Mouse (Mus musculus) intestine, embryonic 15.5 days (tissue): ENCODE measurements around the gene 4930432M17Rik. TPM values are rescaled to one million over a fixed set of nuclear protein-coding genes. Genes with fewer than 3 reads are reported as not detected.

Experiments
- ATAC-seq: fragments of 200-750 bp; cut with Nextera tagmentation; 2 replicates; pipeline ENCODE4 v1.8.0; 2017; ENCODE audit warnings: moderate TSS enrichment, moderate library complexity
- H3K27ac ChIP-seq: fragments of 300-500 bp; sonication (generic); 2 replicates; pipeline ENCODE4 v1.5.1; 2015; ENCODE audit warnings: mild to moderate bottlenecking, inconsistent platforms
- H3K27me3 ChIP-seq: fragments of 300-500 bp; sonication (generic); replicated peaks from 2 replicates; pipeline ENCODE4 v1.6.1; 2015; ENCODE audit warnings: inconsistent platforms
- H3K36me3 ChIP-seq: fragments of 300-500 bp; sonication (generic); 2 replicates; pipeline ENCODE4 v1.6.1; 2015; ENCODE audit warnings: inconsistent platforms
- H3K4me1 ChIP-seq: fragments of 300-500 bp; sonication (generic); replicated peaks from 2 replicates; pipeline ENCODE4 v1.6.1; 2015; ENCODE audit warnings: inconsistent platforms
- H3K4me2 ChIP-seq: fragments of 300-500 bp; sonication (generic); replicated peaks from 2 replicates; pipeline ENCODE4 v1.6.1; 2015; ENCODE audit warnings: mild to moderate bottlenecking, inconsistent platforms
- H3K4me3 ChIP-seq: fragments of 300-500 bp; sonication (generic); replicated peaks from 2 replicates; pipeline ENCODE4 v1.5.1; 2015; ENCODE audit warnings: inconsistent platforms
- H3K9ac ChIP-seq: fragments of 300-500 bp; sonication (generic); 2 replicates; pipeline ENCODE4 v1.6.1; 2015; ENCODE audit warnings: inconsistent platforms
- H3K9me3 ChIP-seq: fragments of 300-500 bp; sonication (generic); 2 replicates; pipeline ENCODE4 v1.6.1; 2016; ENCODE audit warnings: inconsistent platforms
- WGBS: fragments of 180-500 bp; shearing (Covaris S2); methylation state at CpG from one replicate; pipeline ENCODE4 v1.1.7; 2015; 5-methylcytosine and 5-hydroxymethylcytosine counted together
- polyA plus RNA-seq: library from polyadenylated mRNA; unstranded; fragments of >200 nt; fragmentation: Nextera tagmentation; extraction: Ambion mirVana; gene quantifications from 2 replicates; pipeline ENCODE4 v1.2.1, GENCODE M21; 2015

The 4930432M17Rik gene
- polyA plus RNA-seq = not detected in 2 replicates

DNA sequence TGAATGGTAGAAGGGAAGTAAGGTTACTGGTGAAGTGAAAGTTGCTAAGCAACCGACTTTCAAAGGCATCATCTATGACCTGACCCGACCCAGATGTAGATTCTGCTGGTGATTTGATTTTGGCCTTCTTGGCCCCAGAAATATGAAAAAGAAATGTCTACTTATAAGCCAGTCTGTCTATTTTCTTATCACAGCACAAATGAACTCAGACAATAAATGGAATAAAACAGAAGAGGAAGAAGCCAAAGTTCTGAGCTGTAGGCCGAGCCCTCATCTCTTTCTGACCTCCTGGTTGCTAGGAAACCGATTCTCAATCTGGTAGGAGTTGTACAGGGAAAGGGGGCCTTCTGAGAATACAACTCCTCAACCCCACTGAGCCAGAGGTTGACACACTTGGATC is at the start of gene 4930432M17Rik:
4930432M17Rik (plus strand) TSS at position 301 of the 400 bp plus-strand sequence.
- H3K4me3 ChIP-seq = no peak within 1 kb of the TSS
- H3K9me3 ChIP-seq = no peaks in the 10 kb centered on the region
- no peaks in the 10 kb centered on the region for H3K27me3 ChIP-seq
- no peak for ATAC-seq
- H3K36me3 ChIP-seq = no peaks in the 10 kb centered on the region
- 90% methylated on average over 4 of the region's 4 CpGs for WGBS
- no peak within 1 kb of the TSS for H3K4me2 ChIP-seq
- no peak within 1 kb of the TSS for H3K27ac ChIP-seq
- no peak within 1 kb of the TSS for H3K9ac ChIP-seq
- no peaks in the 10 kb centered on the region for H3K4me1 ChIP-seq

DNA sequence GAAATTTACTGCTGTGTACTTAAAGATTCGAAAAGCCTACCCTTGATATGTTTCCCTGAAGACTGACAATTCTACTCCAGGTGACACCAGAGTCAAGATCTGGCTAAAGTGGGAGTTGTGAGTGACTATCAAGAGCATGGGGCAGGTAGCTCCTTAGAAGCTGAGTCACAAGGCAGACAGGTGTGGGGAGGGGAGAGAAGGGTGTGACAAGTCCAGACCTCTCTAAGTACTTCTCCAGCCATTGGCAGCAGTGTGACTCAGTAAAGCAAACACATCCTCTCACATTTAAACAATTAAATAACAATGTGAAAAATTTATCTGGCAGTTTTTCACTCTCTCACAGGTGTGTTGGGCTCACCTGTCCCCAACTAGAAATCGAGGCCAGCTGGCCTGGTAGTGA is 44.9 kb upstream of the 4930432M17Rik start:
- H3K36me3 ChIP-seq = no peaks in the 10 kb centered on the region
- peak; percentile 71; the same call in 1 of the 2 replicates for ATAC-seq
- no peak overlapping the region for H3K27ac ChIP-seq
- H3K4me2 ChIP-seq = no peak overlapping the region
- H3K27me3 ChIP-seq = no peaks in the 10 kb centered on the region
- WGBS = 72% methylated on average over 2 of the region's 2 CpGs
- H3K4me3 ChIP-seq = no peak overlapping the region
- no peaks in the 10 kb centered on the region for H3K4me1 ChIP-seq
- H3K9ac ChIP-seq = no peak overlapping the region
- H3K9me3 ChIP-seq = no peaks in the 10 kb centered on the region

DNA sequence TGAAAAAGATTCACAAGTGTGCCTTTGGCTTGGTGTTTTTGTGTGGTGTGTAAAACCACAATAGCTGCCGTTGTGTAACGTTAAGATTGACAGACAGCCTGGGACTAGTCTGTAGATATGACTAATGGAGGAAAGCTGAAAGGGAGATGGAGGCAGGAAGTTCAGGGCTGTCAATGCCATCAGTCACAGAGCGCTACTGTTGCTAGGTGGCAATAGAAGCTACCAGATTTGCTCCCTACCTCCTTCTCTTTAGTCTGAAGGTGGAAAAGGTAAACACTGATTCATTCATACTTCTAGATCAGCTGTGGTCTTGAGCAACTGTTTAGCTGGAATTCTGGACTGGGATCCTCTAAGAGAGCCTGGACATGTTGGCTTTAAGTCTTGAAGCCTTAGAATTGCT is 44.3 kb upstream of the 4930432M17Rik start:
- Histone ChIP-seq H3K4me3 (no peak overlapping the region), H3K27ac (no peak overlapping the region), H3K9ac (no peak overlapping the region), H3K4me1 (no peaks in the 10 kb centered on the region), H3K27me3 (no peaks in the 10 kb centered on the region), H3K36me3 (no peaks in the 10 kb centered on the region), H3K9me3 (no peaks in the 10 kb centered on the region), H3K4me2 (no peak overlapping the region)
- WGBS = 77% methylated on average over 3 of the region's 3 CpGs
- 0 out of 2 replicates have a peak, but pooled peaks have one; percentile 31 for ATAC-seq

DNA sequence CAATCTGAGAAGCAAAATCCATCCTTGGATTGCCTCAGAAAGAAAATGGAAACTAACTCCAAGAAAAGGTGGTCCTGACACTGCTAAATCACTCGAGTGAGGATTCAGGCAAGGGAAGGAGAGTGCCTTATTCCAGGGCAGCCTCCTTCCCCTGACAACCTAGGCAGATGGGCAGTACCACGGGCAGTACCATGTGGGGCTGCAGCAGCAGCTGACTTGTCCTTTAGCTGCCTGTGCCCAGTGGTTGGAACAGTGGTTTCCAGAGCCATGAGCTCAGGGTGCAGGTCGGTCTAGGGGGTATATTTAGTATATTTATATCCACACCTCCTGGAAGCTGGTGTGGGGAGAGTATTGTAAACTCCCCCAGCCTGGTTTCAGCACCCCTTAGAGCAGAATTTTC is 42.3 kb upstream of the 4930432M17Rik start:
- no peak overlapping the region for H3K4me2 ChIP-seq
- H3K4me1 ChIP-seq = no peaks in the 10 kb centered on the region
- H3K4me3 ChIP-seq = no peak overlapping the region
- WGBS = 46% methylated on average over 3 of the region's 3 CpGs
- no peaks in the 10 kb centered on the region for H3K9me3 ChIP-seq
- H3K27ac ChIP-seq = no peak overlapping the region
- ATAC-seq = no peak
- no peaks in the 10 kb centered on the region for H3K36me3 ChIP-seq
- H3K9ac ChIP-seq = no peak overlapping the region
- no peaks in the 10 kb centered on the region for H3K27me3 ChIP-seq

DNA sequence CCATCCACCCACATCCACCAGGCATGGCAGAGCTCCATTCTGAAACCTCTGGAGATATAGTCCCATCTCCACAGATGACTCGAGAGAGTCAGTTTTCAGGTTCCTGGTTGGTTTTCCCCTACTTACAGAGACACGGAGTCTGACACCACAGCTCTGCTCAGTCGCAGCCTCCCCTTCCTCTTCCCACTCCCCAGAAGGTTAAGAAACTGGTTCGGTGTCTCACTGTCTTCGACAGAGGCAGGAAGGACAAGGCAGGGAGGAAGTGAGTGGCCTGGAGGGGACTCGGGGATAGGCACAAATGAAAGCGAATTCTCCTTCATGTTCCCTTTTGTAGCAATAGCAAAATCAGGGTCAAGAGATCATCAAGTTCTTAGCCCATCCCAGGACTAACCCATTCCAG is 39.9 kb upstream of the 4930432M17Rik start:
- H3K4me3 ChIP-seq = no peak overlapping the region
- ATAC-seq = no peak
- H3K4me1 ChIP-seq = no peaks in the 10 kb centered on the region
- no peaks in the 10 kb centered on the region for H3K9me3 ChIP-seq
- H3K36me3 ChIP-seq = no peaks in the 10 kb centered on the region
- H3K27ac ChIP-seq = no peak overlapping the region
- 71% methylated on average over 7 of the region's 7 CpGs for WGBS
- no peak overlapping the region for H3K4me2 ChIP-seq
- H3K27me3 ChIP-seq = no peaks in the 10 kb centered on the region
- H3K9ac ChIP-seq = no peak overlapping the region

DNA sequence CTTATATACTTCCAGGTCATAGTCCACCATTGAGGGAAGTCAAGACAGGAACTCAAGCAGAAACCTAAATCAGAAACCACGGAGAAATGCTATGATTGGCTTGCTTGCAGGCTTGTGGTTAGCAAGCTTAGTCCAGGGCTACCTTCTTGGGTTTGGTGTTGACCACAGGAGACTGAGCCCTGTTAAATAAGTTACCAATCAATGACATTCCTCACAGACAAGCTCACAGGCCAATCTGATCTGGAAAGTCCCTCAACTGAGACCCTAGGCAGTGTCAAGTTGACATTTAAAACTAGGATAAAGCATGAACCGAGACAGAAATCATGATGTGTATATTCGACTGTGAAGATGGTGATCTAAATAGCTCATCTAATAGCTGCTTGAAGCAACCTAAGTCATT is 35.6 kb upstream of the 4930432M17Rik start:
- Histone ChIP-seq H3K4me2 (no peak overlapping the region), H3K27ac (no peak overlapping the region), H3K36me3 (no peaks in the 10 kb centered on the region), H3K9ac (no peak overlapping the region), H3K4me3 (no peak overlapping the region), H3K27me3 (no peaks in the 10 kb centered on the region), H3K4me1 (no peaks in the 10 kb centered on the region), H3K9me3 (no peaks in the 10 kb centered on the region)
- no peak for ATAC-seq
- 78% methylated on average over 3 of the region's 3 CpGs for WGBS

DNA sequence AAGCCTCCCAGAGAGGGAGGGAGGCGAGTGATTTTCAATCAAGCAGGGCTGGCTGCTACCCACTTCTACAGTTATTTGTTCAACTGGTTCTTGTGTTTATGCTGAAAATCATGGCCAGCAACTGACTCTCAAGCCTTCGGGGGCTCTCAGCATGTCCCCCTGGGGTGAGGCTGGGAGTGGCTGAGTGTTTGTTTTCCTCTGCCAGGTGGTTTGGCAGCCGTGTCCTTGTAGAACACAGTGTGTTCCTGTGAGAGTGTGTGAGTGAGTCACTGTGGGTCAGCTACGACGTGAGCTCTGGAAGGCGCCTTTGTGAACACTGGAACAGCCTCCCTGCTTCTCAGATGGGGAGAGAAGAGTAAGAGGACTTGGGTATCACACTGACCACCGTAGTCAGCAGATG is 35.1 kb upstream of the 4930432M17Rik start:
- WGBS = 59% methylated on average over 7 of the region's 7 CpGs
- Histone ChIP-seq H3K27ac (no peak overlapping the region), H3K9me3 (no peaks in the 10 kb centered on the region), H3K4me1 (no peaks in the 10 kb centered on the region), H3K27me3 (no peaks in the 10 kb centered on the region), H3K36me3 (no peaks in the 10 kb centered on the region), H3K4me2 (no peak overlapping the region), H3K9ac (no peak overlapping the region), H3K4me3 (no peak overlapping the region)
- ATAC-seq = no peak

DNA sequence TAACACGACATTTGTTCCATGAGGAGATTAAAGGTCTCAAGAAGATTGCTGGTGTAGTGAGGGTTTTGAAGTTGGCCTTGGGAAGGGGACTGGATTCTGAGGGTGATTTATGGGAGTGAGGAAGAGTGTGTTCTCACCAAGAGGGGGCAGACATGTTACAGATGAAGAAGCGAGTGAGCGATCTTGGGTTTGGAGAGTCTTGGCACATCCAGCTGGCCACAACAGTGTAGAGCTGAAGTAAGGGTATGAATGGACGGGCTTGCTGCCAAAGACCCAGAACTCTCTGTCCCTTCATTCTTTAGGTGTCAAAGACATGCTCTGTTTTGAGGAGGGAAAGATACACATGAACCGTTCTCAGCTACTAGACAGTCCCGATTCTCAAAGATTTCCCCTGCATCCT is 34.2 kb upstream of the 4930432M17Rik start:
- H3K27ac ChIP-seq = no peak overlapping the region
- WGBS = 59% methylated on average over 6 of the region's 6 CpGs
- no peak overlapping the region for H3K9ac ChIP-seq
- H3K4me1 ChIP-seq = 0 out of 2 replicates have a peak, but pooled peaks cover 3% of the 10 kb centered on the region
- no peaks in the 10 kb centered on the region for H3K27me3 ChIP-seq
- no peak overlapping the region for H3K4me3 ChIP-seq
- H3K9me3 ChIP-seq = no peaks in the 10 kb centered on the region
- no peak overlapping the region for H3K4me2 ChIP-seq
- H3K36me3 ChIP-seq = no peaks in the 10 kb centered on the region
- ATAC-seq = no peak; the same call in 1 of the 2 replicates

DNA sequence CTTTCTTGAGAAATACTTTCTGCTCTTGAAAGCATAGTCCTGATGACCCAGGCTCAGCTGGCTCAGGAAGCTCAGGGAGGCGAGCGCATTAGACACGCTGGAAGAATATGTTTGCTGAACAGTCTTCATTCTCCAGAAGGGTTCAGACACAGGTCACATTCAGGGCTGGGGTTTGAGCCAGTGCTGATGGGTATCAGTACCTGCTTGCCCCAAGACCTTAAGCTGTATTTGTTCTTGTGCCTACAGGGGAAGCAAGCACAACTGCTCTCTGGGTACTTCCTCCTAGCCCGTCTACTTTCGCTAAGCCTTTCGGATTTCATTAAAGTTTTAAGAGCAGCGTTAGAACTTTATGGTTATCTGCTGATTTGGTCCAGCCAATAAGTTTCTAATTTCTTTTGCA is 33.8 kb upstream of the 4930432M17Rik start:
- H3K36me3 ChIP-seq = no peaks in the 10 kb centered on the region
- no peak for ATAC-seq
- no peak overlapping the region for H3K4me2 ChIP-seq
- no peaks in the 10 kb centered on the region for H3K27me3 ChIP-seq
- H3K9ac ChIP-seq = no peak overlapping the region
- H3K4me1 ChIP-seq = 0 out of 2 replicates have a peak, but pooled peaks cover 3% of the 10 kb centered on the region
- H3K9me3 ChIP-seq = no peaks in the 10 kb centered on the region
- H3K27ac ChIP-seq = no peak overlapping the region
- 63% methylated on average over 7 of the region's 7 CpGs for WGBS
- no peak overlapping the region for H3K4me3 ChIP-seq

DNA sequence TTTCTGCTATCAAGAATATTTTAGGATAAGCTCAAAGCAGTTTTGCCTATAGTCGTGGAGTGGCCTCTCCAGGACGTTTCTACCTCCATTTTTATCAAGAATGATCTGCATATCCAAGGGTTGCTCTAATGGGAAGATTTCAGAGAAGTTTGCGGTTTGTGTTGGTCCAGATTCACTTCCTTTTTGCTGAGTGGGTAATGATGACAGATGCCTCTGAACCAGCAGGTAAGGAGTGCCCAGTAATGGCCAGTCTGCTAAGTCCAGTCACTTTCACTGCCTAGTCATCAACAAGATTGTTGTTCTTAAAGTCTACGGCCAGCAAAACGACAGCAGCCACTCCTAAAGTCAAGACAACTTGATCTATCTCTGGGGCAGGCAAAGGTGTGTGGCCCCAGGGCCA is 32.8 kb upstream of the 4930432M17Rik start:
- 81% methylated on average over 5 of the region's 5 CpGs for WGBS

DNA sequence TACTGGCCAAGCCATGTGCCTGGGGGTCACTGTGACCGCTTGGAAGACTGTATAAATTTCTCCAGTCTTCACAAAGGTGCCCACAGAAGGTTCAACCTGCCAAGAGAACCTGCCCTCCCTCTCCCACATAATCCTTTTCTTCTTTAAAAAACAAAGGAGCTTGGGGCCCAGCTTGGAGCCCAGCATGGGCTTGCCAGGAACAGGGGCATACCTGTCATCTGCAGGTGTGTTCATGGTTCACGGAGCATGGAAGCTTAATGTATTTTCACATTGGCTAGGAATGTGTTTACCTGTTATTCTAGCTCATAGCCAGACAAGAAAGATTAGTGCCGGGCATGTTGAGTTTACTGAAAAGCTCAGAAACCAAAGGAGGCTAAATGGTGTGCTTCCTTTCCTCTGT is 32.3 kb upstream of the 4930432M17Rik start:
- H3K9me3 ChIP-seq = no peaks in the 10 kb centered on the region
- no peak overlapping the region for H3K4me3 ChIP-seq
- H3K4me1 ChIP-seq = 0 out of 2 replicates have a peak, but pooled peaks cover 3% of the 10 kb centered on the region
- no peak for ATAC-seq
- H3K27me3 ChIP-seq = no peaks in the 10 kb centered on the region
- H3K27ac ChIP-seq = no peak overlapping the region
- H3K9ac ChIP-seq = no peak overlapping the region
- WGBS = 88% methylated on average over 3 of the region's 3 CpGs
- no peak overlapping the region for H3K4me2 ChIP-seq
- no peaks in the 10 kb centered on the region for H3K36me3 ChIP-seq

More for the DNA sequence above, 32.8 kb upstream of the 4930432M17Rik start:
- Histone ChIP-seq H3K27ac (no peak overlapping the region), H3K9ac (no peak overlapping the region), H3K36me3 (no peaks in the 10 kb centered on the region), H3K9me3 (no peaks in the 10 kb centered on the region), H3K27me3 (no peaks in the 10 kb centered on the region), H3K4me1 (0 out of 2 replicates have a peak, but pooled peaks cover 3% of the 10 kb centered on the region), H3K4me3 (no peak overlapping the region), H3K4me2 (no peak overlapping the region)
- no peak for ATAC-seq

DNA sequence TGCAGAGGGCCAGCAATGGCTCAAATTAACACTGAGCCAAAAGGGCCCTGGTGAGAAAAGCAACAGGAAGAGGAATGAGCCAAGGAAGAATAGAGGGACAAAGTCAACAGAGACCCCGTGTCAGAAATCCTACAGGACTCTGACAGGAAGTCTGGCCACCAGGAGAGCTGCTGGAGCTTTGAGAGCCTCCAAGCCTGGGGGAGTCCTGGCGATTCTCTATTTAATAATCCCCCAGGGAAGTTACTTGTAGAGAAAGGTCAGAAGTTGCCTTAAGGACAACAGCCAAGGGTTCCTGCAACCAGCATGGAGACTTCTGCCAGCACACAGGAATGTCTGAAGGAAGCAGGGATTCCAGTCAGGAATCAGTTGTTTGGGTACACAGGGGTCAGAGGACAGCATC is 30.0 kb upstream of the 4930432M17Rik start:
- 30% methylated on average over 2 of the region's 2 CpGs for WGBS
- no peaks in the 10 kb centered on the region for H3K36me3 ChIP-seq
- H3K4me2 ChIP-seq = no peak overlapping the region
- H3K9ac ChIP-seq = no peak overlapping the region
- no peak overlapping the region for H3K4me3 ChIP-seq
- ATAC-seq = no peak
- peaks cover 6% of the 10 kb centered on the region; the same call in 1 of the 2 replicates for H3K4me1 ChIP-seq
- no peak overlapping the region for H3K27ac ChIP-seq
- no peaks in the 10 kb centered on the region for H3K9me3 ChIP-seq
- no peaks in the 10 kb centered on the region for H3K27me3 ChIP-seq

DNA sequence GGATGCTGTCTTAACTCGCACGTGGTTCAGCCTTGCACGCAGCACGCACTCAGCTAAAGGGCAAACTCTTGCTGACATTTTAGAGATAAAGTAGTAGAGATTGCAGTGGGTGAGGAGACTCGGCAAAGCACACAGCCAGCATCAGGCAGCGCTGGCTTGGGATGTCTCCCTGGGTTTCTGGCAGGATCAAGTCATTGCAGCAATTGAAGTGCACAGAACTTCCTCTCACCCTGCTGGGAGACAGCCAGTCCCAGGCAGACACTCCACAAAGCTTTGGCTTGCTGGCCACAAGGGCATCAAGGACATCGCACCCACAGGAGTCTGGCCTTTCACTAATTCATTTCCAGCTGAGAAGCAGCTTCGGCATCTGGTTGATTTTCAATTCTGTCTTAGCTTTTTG is 27.3 kb upstream of the 4930432M17Rik start:
- no peaks in the 10 kb centered on the region for H3K27me3 ChIP-seq
- no peak overlapping the region for H3K4me3 ChIP-seq
- no peak overlapping the region for H3K27ac ChIP-seq
- H3K36me3 ChIP-seq = no peaks in the 10 kb centered on the region
- H3K9me3 ChIP-seq = no peaks in the 10 kb centered on the region
- H3K9ac ChIP-seq = no peak overlapping the region
- WGBS = 63% methylated on average over 8 of the region's 8 CpGs
- peaks cover 22% of the 10 kb centered on the region for H3K4me1 ChIP-seq
- ATAC-seq = no peak
- H3K4me2 ChIP-seq = no peak overlapping the region; the same call in 1 of the 2 replicates
